Mouse (Mus musculus) ES-E14 (cell line): ENCODE results near the gene Hormad2.

Experiments used
- CHD2 ChIP-seq: IDR thresholded peaks from 2 replicates; pipeline ENCODE4 v1.6.1; 2014; ENCODE audit warnings: mild to moderate bottlenecking, low read depth, low read length, inconsistent platforms
- HCFC1 ChIP-seq: IDR thresholded peaks from 2 replicates; pipeline ENCODE4 v1.6.1; 2012; ENCODE audit warnings: low read length, inconsistent platforms, borderline replicate concordance; ENCODE audit not compliant: insufficient read depth
- MAFK ChIP-seq: IDR thresholded peaks from 2 replicates; pipeline ENCODE4 v1.6.1; 2014; ENCODE audit warnings: mild to moderate bottlenecking, low read depth, low read length, inconsistent platforms; ENCODE audit not compliant: insufficient read depth
- ZC3H11A ChIP-seq: IDR thresholded peaks from 2 replicates; pipeline ENCODE4 v1.6.1; 2012; ENCODE audit warnings: low read depth, mild to moderate bottlenecking, inconsistent platforms, low read length, borderline replicate concordance
- ZNF384 ChIP-seq: IDR thresholded peaks from 2 replicates; pipeline ENCODE4 v1.6.1; 2012; ENCODE audit warnings: low read depth, low read length, inconsistent platforms

DNA sequence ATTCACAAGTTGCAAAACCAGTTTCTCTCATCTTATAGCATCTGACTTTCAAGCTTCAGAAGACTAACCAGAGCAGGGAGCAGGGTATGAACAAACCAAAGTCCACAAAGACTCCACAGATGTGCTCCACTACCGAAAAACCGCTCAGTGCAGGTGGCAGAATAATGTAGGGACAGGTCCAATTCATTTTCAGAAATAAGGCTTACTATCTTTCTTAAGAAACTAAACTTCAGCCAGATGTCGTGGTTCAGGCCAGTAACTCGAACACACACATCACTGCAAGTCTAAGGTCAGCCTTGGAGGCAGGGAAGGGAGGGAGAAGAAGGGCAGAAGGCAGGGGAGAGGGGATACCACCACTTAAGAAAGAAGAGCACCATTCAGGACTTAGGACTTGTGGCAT is 48.3 kb upstream of the Hormad2 start:
- TF ChIP-seq ZNF384 = no peak
- no peak for TF ChIP-seq ZC3H11A
- TF ChIP-seq HCFC1 = no peak
- TF ChIP-seq CHD2 = no peak
- no peak for TF ChIP-seq MAFK
